Mouse (Mus musculus) midbrain, embryonic 14.5 days (tissue): Measurements from ENCODE around the gene Gas2. TPM values are rescaled to one million over a fixed set of nuclear protein-coding genes. Genes with fewer than 3 reads are reported as not detected.

Experiments used
- ATAC-seq: fragments of 200-750 bp; cut with Nextera tagmentation; 2 replicates; pipeline ENCODE4 v1.8.0; 2017; ENCODE audit warnings: moderate number of reproducible peaks, moderate library complexity; ENCODE audit not compliant: low FRiP score, low TSS enrichment
- DNase-seq: peaks from one replicate; pipeline ENCODE4 v3.0.0-alpha.2; 2015
- H3K27ac ChIP-seq: fragments of 300-500 bp; sonication (generic); replicated peaks from 2 replicates; pipeline ENCODE4 v1.5.1; 2014; ENCODE audit warnings: mild to moderate bottlenecking, low read depth, low read length, moderate library complexity
- H3K27me3 ChIP-seq: fragments of 300-500 bp; sonication (generic); 2 replicates; pipeline ENCODE4 v1.6.1; 2014; ENCODE audit warnings: low read length, control low read depth, mixed read lengths; ENCODE audit not compliant: control insufficient read depth, insufficient read depth
- H3K36me3 ChIP-seq: fragments of 300-500 bp; sonication (generic); 2 replicates; pipeline ENCODE4 v1.6.1; 2014; ENCODE audit warnings: low read length, control low read depth; ENCODE audit not compliant: control insufficient read depth, insufficient read depth
- H3K4me1 ChIP-seq: fragments of 300-500 bp; sonication (generic); 2 replicates; pipeline ENCODE4 v1.6.1; 2014; ENCODE audit warnings: mild to moderate bottlenecking, antibody characterized with exemption, low read length, control low read depth; ENCODE audit not compliant: control insufficient read depth, insufficient read depth
- H3K4me2 ChIP-seq: fragments of 300-500 bp; sonication (generic); 2 replicates; pipeline ENCODE4 v1.6.1; 2014; ENCODE audit warnings: mild to moderate bottlenecking, low read length, moderate library complexity
- H3K4me3 ChIP-seq: fragments of 300-500 bp; sonication (generic); replicated peaks from 2 replicates; pipeline ENCODE4 v1.5.1; 2014; ENCODE audit warnings: low read depth, low read length
- H3K9ac ChIP-seq: fragments of 300-500 bp; sonication (generic); replicated peaks from 2 replicates; pipeline ENCODE4 v1.6.1; 2014; ENCODE audit warnings: mild to moderate bottlenecking, low read length, moderate library complexity
- H3K9me3 ChIP-seq: fragments of 300-500 bp; sonication (generic); 2 replicates; pipeline ENCODE4 v1.6.1; 2016; ENCODE audit warnings: low read length, control low read depth, mixed read lengths; ENCODE audit not compliant: control insufficient read depth
- WGBS: fragments of 180-500 bp; shearing (Covaris S2); extraction: QIAGEN DNeasy Blood & Tissue Kit; methylation state at CpG from one replicate; pipeline ENCODE4 v1.1.7; 2014; 5-methylcytosine and 5-hydroxymethylcytosine counted together
- polyA plus RNA-seq: library from polyadenylated mRNA; unstranded; fragments of >200 nt; fragmentation: Nextera tagmentation; extraction: Ambion mirVana; gene quantifications from 2 replicates; pipeline ENCODE4 v1.2.1, GENCODE M21; 2014

Gene Gas2
- polyA plus RNA-seq = 13.8 and 20.9 TPM in 2 replicates

- H3K4me2 ChIP-seq = peak within 1 kb of the TSS; percentile 77
- H3K27ac ChIP-seq = peak within 1 kb of the TSS; percentile 98
- H3K9me3 ChIP-seq = no peaks in the 10 kb centered on the region
- H3K4me1 ChIP-seq = peaks cover 31% of the 10 kb centered on the region
- ATAC-seq (peak; percentile 88), DNase-seq (peak; percentile 96)
- WGBS = 7% methylated on average over 92 of the region's 105 CpGs
- peak within 1 kb of the TSS; percentile 83 for H3K9ac ChIP-seq
- H3K36me3 ChIP-seq = no peaks in the 10 kb centered on the region
- H3K27me3 ChIP-seq = no peaks in the 10 kb centered on the region
- peak within 1 kb of the TSS; percentile 68 for H3K4me3 ChIP-seq
Observed at GRCm38 (mm10) chr7:51861250-51862096, at the start of gene Gas2. TSS of gene Gas2 (plus strand) at chr7:51862015.

DNA sequence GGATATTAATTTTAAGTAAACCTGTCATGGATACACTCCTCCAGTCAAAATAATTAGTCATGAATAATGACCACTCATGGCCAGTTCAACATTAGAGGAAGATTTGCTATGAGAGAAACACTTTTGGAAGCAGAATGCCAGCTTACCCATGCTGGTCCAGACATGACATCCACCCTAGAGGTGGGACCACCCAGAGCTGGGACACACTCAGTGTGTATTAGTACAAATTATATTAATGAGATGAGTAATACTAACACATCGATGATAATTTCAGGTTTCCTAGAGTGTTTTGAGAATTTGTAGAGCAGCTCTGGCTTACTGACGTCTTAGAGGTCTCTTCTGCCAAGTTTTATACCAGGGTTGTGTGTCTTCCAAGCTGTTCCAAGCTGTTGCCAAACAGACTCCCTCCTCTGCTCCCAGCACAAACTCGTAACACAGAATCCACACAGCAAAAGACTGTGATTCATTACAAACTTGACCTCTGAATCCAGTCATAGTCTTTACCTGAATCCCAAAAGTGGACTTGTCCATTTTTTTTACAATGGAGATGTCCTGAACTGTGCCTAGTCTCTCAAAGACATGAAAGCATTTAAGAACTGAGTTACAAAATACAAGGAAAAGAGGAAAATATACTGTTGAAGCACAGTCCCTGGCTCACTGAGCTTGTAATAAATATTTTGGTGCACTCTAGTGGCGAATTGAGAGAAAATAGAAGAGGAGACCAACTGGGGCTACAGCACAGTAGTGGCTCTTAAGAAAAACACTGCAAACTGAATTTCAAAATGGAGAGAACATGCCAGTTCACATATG lies 46.1 kb upstream of the Gas2 start:
- H3K9me3 ChIP-seq = no peaks in the 10 kb centered on the region
- H3K27ac ChIP-seq = 0 out of 2 replicates have a peak overlapping the region, but pooled peaks have one; percentile 8
- 53% methylated on average over 4 of the region's 4 CpGs for WGBS
- ATAC-seq (peak; percentile 85; the same call in 1 of the 2 replicates), DNase-seq (peak; percentile 86)
- H3K4me3 ChIP-seq = no peak overlapping the region
- no peak overlapping the region for H3K9ac ChIP-seq
- H3K27me3 ChIP-seq = no peaks in the 10 kb centered on the region
- no peaks in the 10 kb centered on the region for H3K36me3 ChIP-seq
- no peak overlapping the region for H3K4me2 ChIP-seq
- no peaks in the 10 kb centered on the region for H3K4me1 ChIP-seq

DNA sequence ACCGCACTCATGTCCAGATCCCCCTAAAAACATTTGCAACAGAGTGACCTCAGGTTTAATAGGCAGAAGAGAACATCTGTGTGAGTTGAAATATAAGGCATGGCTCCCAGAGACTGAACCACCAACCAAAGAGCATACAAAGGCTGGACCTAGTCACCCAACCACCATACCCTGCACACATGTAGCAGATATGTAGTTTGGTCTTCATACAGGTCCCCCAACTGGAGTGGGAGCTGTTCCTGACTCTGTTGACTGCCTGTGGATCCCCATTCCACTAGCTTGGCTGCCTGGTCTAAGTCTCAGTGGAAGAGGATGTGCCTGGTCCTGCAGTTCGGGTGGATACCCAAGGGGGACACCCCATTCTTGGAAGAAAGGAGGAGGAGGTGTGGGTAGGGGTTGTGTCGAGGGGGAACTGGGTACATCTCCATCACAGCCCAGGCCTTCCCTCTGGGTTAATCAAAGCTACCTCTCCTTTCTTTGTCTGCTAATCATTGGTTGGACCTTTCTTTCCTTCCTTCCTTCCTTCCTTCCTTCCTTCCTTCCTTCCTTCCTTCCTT lies 45.5 kb upstream of the Gas2 start:
- no peak for DNase-seq
- no peaks in the 10 kb centered on the region for H3K36me3 ChIP-seq
- peak; percentile 37; the same call in 1 of the 2 replicates for ATAC-seq
- 54% methylated on average over 3 of the region's 3 CpGs for WGBS
- H3K4me3 ChIP-seq = no peak overlapping the region
- no peak overlapping the region for H3K27ac ChIP-seq
- H3K27me3 ChIP-seq = no peaks in the 10 kb centered on the region
- H3K4me1 ChIP-seq = no peaks in the 10 kb centered on the region
- no peak overlapping the region for H3K4me2 ChIP-seq
- no peak overlapping the region for H3K9ac ChIP-seq
- no peaks in the 10 kb centered on the region for H3K9me3 ChIP-seq

DNA sequence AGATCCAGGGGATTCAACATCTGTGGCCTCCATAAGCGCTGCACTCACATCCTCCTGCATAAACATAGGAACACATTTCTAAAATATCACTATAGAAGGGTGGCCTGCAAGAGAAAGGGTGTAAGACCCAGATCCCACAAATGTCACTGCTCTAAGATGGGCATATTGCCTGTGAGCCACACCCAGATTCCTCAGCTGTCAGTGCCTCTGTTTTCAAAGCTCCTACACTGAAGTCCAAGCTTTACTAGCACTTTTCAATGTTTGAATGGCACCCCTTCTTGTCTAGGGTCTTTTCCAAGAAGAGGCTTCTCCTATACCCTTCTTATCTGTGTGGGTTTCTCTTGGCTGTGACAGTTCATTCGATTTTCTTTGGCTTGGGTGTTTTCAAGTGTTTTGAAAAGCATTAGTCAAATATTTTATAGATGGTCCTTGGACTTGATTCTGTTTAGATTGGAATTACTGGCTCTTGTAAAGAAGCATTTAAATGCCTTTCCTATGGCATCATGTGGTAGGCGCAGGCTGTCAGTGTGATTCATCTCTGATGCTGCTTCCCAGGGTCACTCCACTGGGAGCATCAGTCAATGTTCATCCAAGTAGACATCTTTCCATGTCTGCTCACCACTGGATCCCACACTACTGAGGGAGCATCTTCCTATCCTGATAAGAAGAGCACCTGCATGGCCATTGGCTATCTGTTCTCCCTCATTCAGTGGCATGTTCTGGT lies 43.4 kb upstream of the Gas2 start:
- Histone ChIP-seq H3K36me3 (no peaks in the 10 kb centered on the region), H3K4me2 (no peak overlapping the region), H3K27me3 (no peaks in the 10 kb centered on the region), H3K27ac (no peak overlapping the region), H3K9ac (no peak overlapping the region), H3K9me3 (no peaks in the 10 kb centered on the region), H3K4me3 (no peak overlapping the region), H3K4me1 (no peaks in the 10 kb centered on the region)
- WGBS = 77% methylated on average over 3 of the region's 3 CpGs
- DNase-seq (no peak), ATAC-seq (no peak)

DNA sequence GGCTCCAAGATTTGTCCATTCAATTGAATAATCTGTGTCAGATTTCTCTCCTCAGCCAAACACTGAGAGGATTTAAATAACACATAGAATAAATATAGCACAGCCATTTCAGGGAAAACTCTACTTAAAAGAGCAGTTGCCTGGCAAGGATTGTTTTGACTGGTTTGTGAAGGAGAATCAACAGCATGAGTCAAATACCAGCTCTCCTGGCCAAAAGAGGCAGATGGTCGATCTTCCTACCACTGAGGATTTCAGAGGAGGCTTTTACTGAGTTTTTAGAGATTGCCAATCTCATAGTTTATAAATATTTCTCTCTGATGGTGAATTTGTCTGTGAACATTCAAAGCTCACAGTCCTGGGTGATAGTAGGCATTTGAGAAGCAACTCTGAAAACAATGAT lies 41.9 kb upstream of the Gas2 start:
- Histone ChIP-seq H3K4me2 (no peak overlapping the region), H3K36me3 (no peaks in the 10 kb centered on the region), H3K9ac (no peak overlapping the region), H3K9me3 (no peaks in the 10 kb centered on the region), H3K4me1 (0 out of 2 replicates have a peak, but pooled peaks cover 4% of the 10 kb centered on the region), H3K27me3 (no peaks in the 10 kb centered on the region), H3K27ac (no peak overlapping the region), H3K4me3 (no peak overlapping the region)
- ATAC-seq = no peak
- DNase-seq = no peak
- WGBS = 86% methylated on average over 1 of the region's 1 CpGs

GRCm38 (mm10) chr7:51821467-51821866 lies 40.3 kb upstream of the Gas2 start:
- ATAC-seq (no peak), DNase-seq (no peak)
- H3K4me3 ChIP-seq = no peak overlapping the region
- no peak overlapping the region for H3K9ac ChIP-seq
- H3K9me3 ChIP-seq = no peaks in the 10 kb centered on the region
- no peak overlapping the region for H3K4me2 ChIP-seq
- 0 out of 2 replicates have a peak, but pooled peaks cover 4% of the 10 kb centered on the region for H3K4me1 ChIP-seq
- WGBS = 66% methylated on average over 2 of the region's 2 CpGs
- no peaks in the 10 kb centered on the region for H3K36me3 ChIP-seq
- H3K27me3 ChIP-seq = no peaks in the 10 kb centered on the region
- H3K27ac ChIP-seq = no peak overlapping the region

GRCm38 (mm10) chr7:51823562-51824338 lies 38.1 kb upstream of the Gas2 start:
- WGBS = 45% methylated on average over 7 of the region's 7 CpGs
- DNase-seq (peak; percentile 55), ATAC-seq (peak; percentile 76; the same call in 1 of the 2 replicates)
- H3K27me3 ChIP-seq = no peaks in the 10 kb centered on the region
- H3K4me1 ChIP-seq = 0 out of 2 replicates have a peak, but pooled peaks cover 4% of the 10 kb centered on the region
- H3K36me3 ChIP-seq = no peaks in the 10 kb centered on the region
- H3K4me2 ChIP-seq = no peak overlapping the region
- H3K27ac ChIP-seq = peak overlapping the region; percentile 60
- no peak overlapping the region for H3K4me3 ChIP-seq
- no peaks in the 10 kb centered on the region for H3K9me3 ChIP-seq
- H3K9ac ChIP-seq = no peak overlapping the region
